Mouse (Mus musculus): ENCODE results near the gene Mtx1. TPM values are rescaled to one million over a fixed set of nuclear protein-coding genes. Genes with fewer than 3 reads are reported as not detected.

The Mtx1 gene
- polyA plus RNA-seq, 1 experiment: 99.4 TPM

GRCm38 (mm10) chr3:89182531-89183057, 44.3 kb downstream of the Mtx1 start:
- DNase-seq (ENCODE audit: low read depth in 1 of 2, low spot score in 2 of 2): no peak
- TF ChIP-seq CTCF (IDR thresholded peaks at IDR 0.05; ENCODE audit: extremely low read depth, insufficient read depth, insufficient read length, insufficient replicate concordance) (no peak), POLR2A (IDR thresholded peaks at IDR 0.05; ENCODE audit: low read depth, low read length) (no peak)
- Histone ChIP-seq H3K27ac (ENCODE audit: insufficient read depth, low read length) (no peak overlapping the region), H3K4me1 (ENCODE audit: control insufficient read depth, insufficient read depth, insufficient read length) (peaks cover 25% of the 10 kb centered on the region), H3K36me3 (ENCODE audit: control insufficient read depth, insufficient read depth, low read length) (peaks cover 11% of the 10 kb centered on the region), H3K27me3 (ENCODE audit: control insufficient read depth, insufficient read depth, low read length) (no peaks in the 10 kb centered on the region), H3K4me3 (ENCODE audit: extremely low read depth, insufficient read depth, insufficient read length) (no peak overlapping the region)
- 32% methylated on average over 7 of the region's 7 CpGs for WGBS

GRCm38 (mm10) chr3:89181749-89182500, 45.0 kb downstream of the Mtx1 start:
- DNase-seq (ENCODE audit: low read depth in 1 of 2, low spot score in 2 of 2): no peak
- Histone ChIP-seq H3K27me3 (ENCODE audit: control insufficient read depth, insufficient read depth, low read length) (no peaks in the 10 kb centered on the region), H3K4me1 (ENCODE audit: control insufficient read depth, insufficient read depth, insufficient read length) (peaks cover 18% of the 10 kb centered on the region), H3K4me3 (ENCODE audit: extremely low read depth, insufficient read depth, insufficient read length) (no peak overlapping the region), H3K36me3 (ENCODE audit: control insufficient read depth, insufficient read depth, low read length) (peaks cover 11% of the 10 kb centered on the region), H3K27ac (ENCODE audit: insufficient read depth, low read length) (no peak overlapping the region)
- TF ChIP-seq CTCF (IDR thresholded peaks at IDR 0.05; ENCODE audit: extremely low read depth, insufficient read depth, insufficient read length, insufficient replicate concordance): no peak
- TF ChIP-seq POLR2A (IDR thresholded peaks at IDR 0.05; ENCODE audit: low read depth, low read length): no peak
- WGBS: 92% methylated on average over 27 of the region's 27 CpGs

- peaks cover 30% of the 10 kb centered on the region for H3K36me3 ChIP-seq (ENCODE audit: control insufficient read depth, insufficient read depth, low read length)
- no peak overlapping the region for H3K4me3 ChIP-seq (ENCODE audit: extremely low read depth, insufficient read depth, insufficient read length)
- no peaks in the 10 kb centered on the region for H3K27me3 ChIP-seq (ENCODE audit: control insufficient read depth, insufficient read depth, low read length)
- 84% methylated on average over 11 of the region's 11 CpGs for WGBS
- peak overlapping the region; percentile 29; the same call in 1 of the 2 replicates for H3K27ac ChIP-seq (ENCODE audit: insufficient read depth, low read length)
- DNase-seq (ENCODE audit: low read depth in 1 of 2, low spot score in 2 of 2): no peak
- TF ChIP-seq POLR2A (IDR thresholded peaks at IDR 0.05; ENCODE audit: low read depth, low read length): no peak
- TF ChIP-seq CTCF (IDR thresholded peaks at IDR 0.05; ENCODE audit: extremely low read depth, insufficient read depth, insufficient read length, insufficient replicate concordance): no peak
- peaks cover 14% of the 10 kb centered on the region for H3K4me1 ChIP-seq (ENCODE audit: control insufficient read depth, insufficient read depth, insufficient read length)
Observed at GRCm38 (mm10) chr3:89179056-89179455, 47.8 kb downstream of the Mtx1 start.

- H3K27ac ChIP-seq (ENCODE audit: insufficient read depth, low read length): peak overlapping the region; percentile 66; the same call in 1 of the 2 replicates
- H3K4me1 ChIP-seq (ENCODE audit: control insufficient read depth, insufficient read depth, insufficient read length): peaks cover 4% of the 10 kb centered on the region; the same call in 1 of the 2 replicates
- peak overlapping the region; percentile 73 for H3K4me3 ChIP-seq (ENCODE audit: extremely low read depth, insufficient read depth, insufficient read length)
- peaks cover 40% of the 10 kb centered on the region for H3K36me3 ChIP-seq (ENCODE audit: control insufficient read depth, insufficient read depth, low read length)
- DNase-seq (ENCODE audit: low read depth in 1 of 2, low spot score in 2 of 2): no peak
- whole genome bisulfite sequencing: 5% methylated on average over 6 of the region's 6 CpGs
- no peaks in the 10 kb centered on the region for H3K27me3 ChIP-seq (ENCODE audit: control insufficient read depth, insufficient read depth, low read length)
- no peak for TF ChIP-seq CTCF (IDR thresholded peaks at IDR 0.05; ENCODE audit: extremely low read depth, insufficient read depth, insufficient read length, insufficient replicate concordance)
Observed at GRCm38 (mm10) chr3:89178107-89178385, 48.8 kb downstream of the Mtx1 start.

- peak within 1 kb of the TSS; percentile 66 for H3K27ac ChIP-seq (ENCODE audit: insufficient read depth, low read length)
- H3K4me3 ChIP-seq (ENCODE audit: extremely low read depth, insufficient read depth, insufficient read length): peak within 1 kb of the TSS; percentile 73
- H3K36me3 ChIP-seq (ENCODE audit: control insufficient read depth, insufficient read depth, low read length): peaks cover 44% of the 10 kb centered on the region
- under 1% methylated on average over 43 of the region's 43 CpGs for WGBS
- H3K4me1 ChIP-seq (ENCODE audit: control insufficient read depth, insufficient read depth, insufficient read length): peaks cover 3% of the 10 kb centered on the region; the same call in 1 of the 2 replicates
- DNase-seq (ENCODE audit: low read depth in 1 of 2, low spot score in 2 of 2): peak; percentile 75 to 93
- no peak for TF ChIP-seq CTCF (IDR thresholded peaks at IDR 0.05; ENCODE audit: extremely low read depth, insufficient read depth, insufficient read length, insufficient replicate concordance)
- peak; percentile 64; the same call in 1 of the 2 replicates for TF ChIP-seq POLR2A (IDR thresholded peaks at IDR 0.05; ENCODE audit: low read depth, low read length)
- H3K27me3 ChIP-seq (ENCODE audit: control insufficient read depth, insufficient read depth, low read length): no peaks in the 10 kb centered on the region
Observed at GRCm38 (mm10) chr3:89177242-89178106, 49.4 kb downstream of the Mtx1 start, which contains the start of gene Scamp3. Gene Scamp3, plus strand, starts transcription at chr3:89177473.

GRCm38 (mm10) chr3:89176421-89176820, 50.5 kb downstream of the Mtx1 start:
- TF ChIP-seq POLR2A (IDR thresholded peaks at IDR 0.05; ENCODE audit: low read depth, low read length) (no peak), CTCF (IDR thresholded peaks at IDR 0.05; ENCODE audit: extremely low read depth, insufficient read depth, insufficient read length, insufficient replicate concordance) (no peak)
- no peak for DNase-seq (ENCODE audit: low read depth in 1 of 2, low spot score in 2 of 2)
- Histone ChIP-seq H3K4me1 (ENCODE audit: control insufficient read depth, insufficient read depth, insufficient read length) (peaks cover 3% of the 10 kb centered on the region; the same call in 1 of the 2 replicates), H3K36me3 (ENCODE audit: control insufficient read depth, insufficient read depth, low read length) (peaks cover 45% of the 10 kb centered on the region), H3K27ac (ENCODE audit: insufficient read depth, low read length) (no peak overlapping the region), H3K27me3 (ENCODE audit: control insufficient read depth, insufficient read depth, low read length) (no peaks in the 10 kb centered on the region), H3K4me3 (ENCODE audit: extremely low read depth, insufficient read depth, insufficient read length) (no peak overlapping the region)
- WGBS: 94% methylated on average over 7 of the region's 7 CpGs

All from spleen, adult 2 months (tissue).